Mouse (Mus musculus) left cerebral cortex, adult 18-20 months (tissue): ENCODE measurements around the gene 3110082I17Rik. TPM values are rescaled to one million over a fixed set of nuclear protein-coding genes. Genes with fewer than 3 reads are reported as not detected.

Experiments
- DNase-seq, 2 experiments: peaks; one replicate each; pipeline ENCODE4 v3.0.0; 2021 to 2022; ENCODE audit warnings: low spot score in 2 of 2, mixed read lengths in 1 of 2
- long read RNA-seq, 2 experiments: library from polyadenylated mRNA; stranded (forward); transcript quantifications; one replicate each; pipeline ENCODE4 v2.0.0; 2021
- total RNA-seq, 2 experiments: library from RNA; stranded (reverse); gene quantifications; 2 replicates each; pipeline ENCODE4 v1.2.3; 2021

3110082I17Rik gene
- 10 to 100 TPM; 14.1 to 14.6 TPM for total RNA-seq
- long read RNA-seq, experiment 1, transcript 3110082I17Rik-201 (5 exons, 1,429 nt) = major isoform, 21 of 35 reads
- long read RNA-seq, experiment 1, partial matches to known transcripts = 1 of 35 reads
- long read RNA-seq, experiment 1, other reads (novel, unspliced or antisense) = 12 of 35 reads
- long read RNA-seq, experiment 2, transcript 3110082I17Rik-201 (5 exons, 1,429 nt) = major isoform, 27 of 38 reads
- long read RNA-seq, experiment 2, partial matches to known transcripts = 3 of 38 reads
- long read RNA-seq, experiment 2, other reads (novel, unspliced or antisense) = 8 of 38 reads

GRCm38 (mm10) chr5:139460384-139461067, at the start of gene 3110082I17Rik:
3110082I17Rik (minus strand) TSS chr5:139460527.
- peak; percentile 99 for DNase-seq

GRCm38 (mm10) chr5:139506207-139506606, 45.9 kb upstream of the 3110082I17Rik start:
- DNase-seq = no peak

DNA sequence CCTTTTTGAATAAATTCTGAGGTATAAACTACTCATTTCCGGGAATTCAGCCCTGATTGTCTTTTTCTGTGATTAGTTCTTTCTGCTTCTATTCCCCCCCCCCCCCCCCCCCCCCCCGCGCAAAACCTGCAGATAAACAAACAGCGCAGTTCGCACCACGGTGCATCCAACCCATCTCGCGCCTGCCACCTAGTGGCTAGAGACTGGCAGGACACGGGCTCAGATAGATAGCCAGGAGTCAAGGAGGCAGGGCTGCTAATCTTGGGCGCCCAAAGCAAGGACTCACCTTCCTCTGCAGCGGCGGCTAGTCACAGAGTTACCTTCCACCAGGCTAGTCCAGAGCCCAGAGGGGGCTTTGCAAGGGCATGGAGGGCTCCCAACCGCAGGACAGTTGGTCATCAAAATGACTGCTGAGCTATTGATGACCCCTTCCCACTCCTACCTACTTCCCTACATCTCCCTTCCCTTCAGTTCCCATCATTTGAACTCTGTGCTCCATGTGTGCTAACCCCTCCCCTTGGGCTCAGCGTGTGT, 44.8 kb upstream of the 3110082I17Rik start:
- DNase-seq = peak; percentile 76 to 85

GRCm38 (mm10) chr5:139502281-139502680, 42.0 kb upstream of the 3110082I17Rik start:
- peak; percentile 24 to 34 for DNase-seq

- no peak for DNase-seq
These were observed 38.5 kb upstream of the 3110082I17Rik start for GRCm38 (mm10) chr5:139498791-139499190.

DNA sequence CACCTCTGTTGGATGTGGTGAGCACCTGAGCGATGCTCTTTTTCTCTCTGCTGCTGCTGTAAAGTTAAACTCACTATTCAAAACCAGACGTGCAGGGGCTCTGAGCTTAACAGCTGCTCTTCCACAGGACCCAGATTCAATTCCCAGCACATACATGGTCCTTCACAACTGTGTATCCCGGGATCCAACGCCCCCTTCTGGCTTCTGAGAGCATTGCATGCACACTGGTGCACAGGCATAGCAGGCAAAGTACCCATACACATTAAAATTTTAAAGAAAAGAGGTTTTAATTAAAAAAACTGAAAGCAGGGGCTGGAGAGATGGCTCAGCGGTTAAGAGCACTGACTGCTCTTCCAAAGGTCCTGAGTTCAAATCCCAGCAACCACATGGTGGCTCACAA, 36.6 kb upstream of the 3110082I17Rik start:
- DNase-seq = no peak

DNA sequence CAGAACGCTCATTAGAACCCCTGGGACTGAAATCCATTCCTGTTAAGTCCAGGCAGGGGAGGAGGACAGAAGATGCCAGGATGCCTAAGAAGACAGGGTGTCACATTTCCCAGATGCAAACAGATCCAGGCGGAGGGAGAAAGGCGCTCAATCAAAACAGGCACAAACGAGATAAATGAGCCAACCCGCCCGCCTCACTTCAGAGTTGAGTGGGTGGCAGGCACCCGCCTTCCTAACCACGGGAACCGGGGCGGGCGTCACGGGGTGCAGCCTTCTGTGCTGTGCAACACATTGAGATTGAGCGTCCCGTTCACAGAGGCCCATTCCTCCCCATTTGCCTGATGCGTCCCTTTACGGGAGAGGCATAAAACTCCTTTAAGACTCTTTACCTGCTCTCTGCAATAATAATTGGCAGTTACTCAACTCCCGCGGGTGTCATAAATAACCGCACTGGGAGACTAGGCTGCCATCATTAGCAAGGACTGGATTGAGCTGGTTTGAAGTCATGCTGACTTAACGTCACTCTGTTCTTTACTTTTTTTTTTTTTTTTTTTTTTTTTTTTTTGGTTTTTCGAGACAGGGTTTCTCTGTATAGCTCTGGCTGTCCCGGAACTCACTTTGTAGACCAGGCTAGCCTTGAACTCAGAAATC, 34.8 kb upstream of the 3110082I17Rik start:
- peak; percentile 22 to 29 for DNase-seq

DNA sequence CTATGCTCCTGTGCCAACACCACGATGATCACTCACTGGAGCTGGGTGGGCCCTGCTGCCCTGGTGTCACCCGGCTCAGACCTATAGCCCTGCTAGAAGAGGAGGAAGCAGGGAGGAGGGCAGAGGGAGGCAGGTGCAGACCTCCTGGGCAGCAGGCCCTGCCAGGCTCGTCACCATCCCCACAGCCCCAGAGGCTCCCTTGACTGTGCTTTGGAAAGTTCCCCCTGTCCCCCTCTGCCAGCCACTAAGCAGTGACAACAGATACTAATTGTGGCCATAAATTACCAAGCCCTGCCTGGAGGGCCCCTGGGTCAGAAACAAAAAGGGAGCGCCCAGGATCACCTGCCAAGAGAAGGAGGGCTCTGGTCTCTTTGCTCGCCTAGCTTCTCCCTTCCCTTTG, 33.4 kb upstream of the 3110082I17Rik start:
- DNase-seq = no peak

GRCm38 (mm10) chr5:139491348-139491747, 31.0 kb upstream of the 3110082I17Rik start:
- DNase-seq = no peak

GRCm38 (mm10) chr5:139490131-139490530, 29.8 kb upstream of the 3110082I17Rik start:
- no peak for DNase-seq

- DNase-seq = peak; percentile 100
These were observed 24.0 kb upstream of the 3110082I17Rik start, which contains the start of gene Zfand2a for GRCm38 (mm10) chr5:139484185-139484814. Zfand2a (minus strand) TSS chr5:139484549.

- no peak for DNase-seq
These were observed 23.0 kb upstream of the 3110082I17Rik start for GRCm38 (mm10) chr5:139483171-139483848.

- DNase-seq = no peak
These were observed 20.1 kb upstream of the 3110082I17Rik start for GRCm38 (mm10) chr5:139480406-139480805.

GRCm38 (mm10) chr5:139479088-139479487, 18.8 kb upstream of the 3110082I17Rik start:
- DNase-seq = no peak

GRCm38 (mm10) chr5:139474741-139475140, 14.4 kb upstream of the 3110082I17Rik start:
- peak; percentile 50 to 53 for DNase-seq

GRCm38 (mm10) chr5:139467998-139468397, 7.7 kb upstream of the 3110082I17Rik start:
- peak; percentile 28 to 32 for DNase-seq

DNA sequence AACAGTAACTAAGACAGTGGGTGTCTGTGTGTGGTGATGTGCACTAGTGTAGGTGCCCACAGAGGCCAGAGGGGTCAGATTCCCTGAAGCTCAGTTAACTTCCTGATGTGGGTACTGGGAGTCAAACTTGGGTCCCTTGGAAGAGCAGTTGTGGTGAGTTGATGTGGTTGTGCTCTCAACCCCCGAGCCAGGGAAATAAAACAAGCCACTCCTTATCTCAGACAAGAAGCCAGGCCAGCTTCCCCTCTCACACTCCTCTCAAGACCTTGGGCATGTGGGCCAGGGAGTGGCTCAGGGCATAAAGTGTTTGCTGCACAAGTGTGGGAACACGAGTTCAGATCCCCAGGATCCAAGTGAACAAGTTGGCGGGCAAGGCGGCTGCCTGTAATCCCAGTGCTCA, 6.5 kb upstream of the 3110082I17Rik start:
- DNase-seq = no peak

GRCm38 (mm10) chr5:139466373-139466772, 6.0 kb upstream of the 3110082I17Rik start:
- no peak for DNase-seq

DNA sequence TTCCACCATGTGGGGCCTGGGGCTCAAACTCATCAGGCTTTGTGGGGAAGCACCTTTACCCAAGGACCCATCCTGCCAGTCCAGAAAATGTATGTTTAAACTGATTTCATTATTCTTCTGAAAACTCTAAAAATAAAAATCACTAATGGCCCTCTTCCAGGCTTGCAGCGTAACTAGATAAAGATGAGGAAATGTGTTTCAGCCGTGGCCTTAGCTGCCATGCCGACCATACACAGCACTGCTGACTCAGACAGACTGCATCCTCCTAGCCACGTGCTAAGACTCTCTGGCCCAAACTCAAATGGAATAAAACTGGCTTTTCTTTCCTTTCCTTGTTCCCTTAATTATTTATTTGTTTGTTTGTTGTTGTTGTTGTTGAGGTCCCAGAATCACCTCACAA, 4.5 kb upstream of the 3110082I17Rik start:
- no peak for DNase-seq

DNA sequence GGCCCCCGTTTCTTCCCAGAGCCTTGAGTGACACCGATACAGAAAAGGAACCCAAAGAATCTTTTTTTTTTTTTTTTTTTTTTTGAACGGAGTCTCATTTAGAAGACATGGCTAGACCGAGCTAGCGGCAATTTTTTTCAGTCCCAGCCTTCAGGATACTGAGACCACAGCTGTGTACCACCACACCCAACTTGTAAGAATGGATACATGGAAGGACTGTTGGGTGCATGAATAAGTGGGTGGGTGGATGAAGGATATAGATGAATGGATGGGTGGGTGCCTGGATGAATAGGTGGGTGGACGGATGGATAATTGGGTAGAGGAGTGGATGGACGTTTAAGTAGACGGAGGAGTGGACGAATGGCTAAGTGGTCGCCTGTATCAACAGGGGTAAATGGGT, 389 bp downstream of the 3110082I17Rik start:
- DNase-seq = no peak

DNA sequence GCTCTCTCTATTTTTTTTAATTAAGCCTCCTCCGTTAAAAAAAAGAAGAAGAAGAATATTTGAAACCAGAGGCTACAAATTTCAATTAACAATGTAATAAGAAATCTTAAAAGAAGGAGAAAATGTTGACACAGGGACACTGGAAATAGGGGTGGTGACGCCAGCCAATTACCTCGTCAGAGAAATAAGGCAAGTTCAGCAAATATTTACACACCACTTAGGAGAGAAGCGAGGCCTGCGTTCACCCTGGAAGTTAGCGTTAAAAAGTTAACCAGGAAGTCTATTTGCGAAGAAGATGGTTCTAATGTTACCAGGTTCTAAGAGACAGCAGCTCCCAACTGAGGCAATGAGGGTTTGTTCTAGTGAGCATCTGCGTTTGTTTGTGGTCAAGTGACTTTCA, 3.1 kb downstream of the 3110082I17Rik start:
- DNase-seq = no peak
